Mouse (Mus musculus): ENCODE data around the gene Gna12.

DNA sequence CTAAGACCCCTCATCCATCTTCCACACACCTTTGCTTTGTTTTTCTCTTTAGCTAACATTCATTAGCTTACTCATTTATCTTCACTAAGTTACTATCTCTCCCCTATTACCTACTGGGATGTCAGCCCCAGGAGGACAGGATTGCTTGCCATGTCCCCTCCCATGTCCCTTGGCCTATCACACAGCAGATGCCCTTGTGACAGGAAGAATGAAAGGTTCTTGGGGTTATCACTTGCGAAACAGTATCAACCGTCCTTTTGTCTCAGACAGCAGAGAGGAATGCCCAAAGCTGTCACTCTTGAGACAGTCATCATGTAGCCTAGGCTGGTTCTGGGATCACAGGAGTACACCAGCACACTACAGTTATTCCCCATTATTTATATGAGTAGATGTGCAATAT is 35.1 kb downstream of the Gna12 start:
- TF ChIP-seq POLR2A (IDR thresholded peaks at IDR 0.05; ENCODE audit: low read depth, low read length) (no peak), CTCF (IDR thresholded peaks at IDR 0.05; ENCODE audit: extremely low read depth, insufficient read length, insufficient replicate concordance, low read depth, low read length) (no peak)
